Mouse (Mus musculus) spleen, adult 2 months (tissue): ENCODE measurements around the gene Hspb1.

Experiments
- CTCF ChIP-seq: fragments of 200-500 bp; IDR thresholded peaks from 2 replicates; pipeline ENCODE4 v1.5.1; 2011; ENCODE audit warnings: mild to moderate bottlenecking, inconsistent platforms; ENCODE audit not compliant: insufficient read depth, insufficient read length, insufficient replicate concordance; ENCODE audit errors: extremely low read depth
- POLR2A ChIP-seq: fragments of 200-500 bp; IDR thresholded peaks from 2 replicates; pipeline ENCODE4 v1.6.1; 2011; ENCODE audit warnings: low read depth, low read length, inconsistent platforms

DNA sequence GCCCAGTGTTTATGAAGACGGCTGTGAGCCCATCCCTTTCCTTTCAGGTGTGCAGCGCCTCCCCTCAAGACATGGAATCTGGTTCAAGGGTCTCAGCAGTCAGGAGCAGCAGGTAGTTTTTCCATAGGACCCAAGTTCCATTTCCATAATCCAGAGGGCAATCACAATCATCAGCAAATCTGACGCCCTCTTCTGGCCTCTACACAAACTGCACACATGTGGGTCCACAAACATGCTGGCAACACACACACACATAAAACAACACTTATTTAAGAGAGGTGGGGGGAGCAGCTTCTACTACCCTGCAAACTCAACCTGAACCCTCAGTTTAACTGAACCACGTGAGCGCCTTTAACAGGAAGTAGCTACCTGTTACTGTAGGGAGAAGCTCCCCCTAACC, 30.9 kb downstream of the Hspb1 start:
- no peak for TF ChIP-seq POLR2A
- no peak for TF ChIP-seq CTCF
